Mouse (Mus musculus) heart, postnatal 0 days (tissue): Measurements from ENCODE around the gene Akt2. TPM values are rescaled to one million over a fixed set of nuclear protein-coding genes. Genes with fewer than 3 reads are reported as not detected.

Source experiments
- ATAC-seq: fragments of 200-750 bp; cut with Nextera tagmentation; 2 replicates; pipeline ENCODE4 v1.8.0; 2017; ENCODE audit warnings: low read depth, moderate number of reproducible peaks, moderate library complexity; ENCODE audit not compliant: insufficient read depth
- DNase-seq: peaks from one replicate; pipeline ENCODE4 v3.0.0-alpha.2; 2016; ENCODE audit warnings: low spot score
- H3K27ac ChIP-seq: fragments of 300-500 bp; sonication (generic); 2 replicates; pipeline ENCODE4 v1.5.1; 2014; ENCODE audit warnings: low read depth, mild to moderate bottlenecking
- H3K27me3 ChIP-seq: fragments of 300-500 bp; sonication (generic); 2 replicates; pipeline ENCODE4 v1.6.1; 2014; ENCODE audit warnings: low read length, mixed read lengths; ENCODE audit not compliant: control insufficient read depth, insufficient read depth
- H3K36me3 ChIP-seq: fragments of 300-500 bp; sonication (generic); replicated peaks from 2 replicates; pipeline ENCODE4 v1.6.1; 2014; ENCODE audit warnings: low read length, mixed read lengths; ENCODE audit not compliant: control insufficient read depth, insufficient read depth
- H3K4me1 ChIP-seq: fragments of 300-500 bp; sonication (generic); 2 replicates; pipeline ENCODE4 v1.6.1; 2014; ENCODE audit warnings: antibody characterized with exemption; ENCODE audit not compliant: control insufficient read depth, insufficient read depth
- H3K4me2 ChIP-seq: fragments of 300-500 bp; sonication (generic); 2 replicates; pipeline ENCODE4 v1.6.1; 2014; ENCODE audit warnings: low read depth, mild to moderate bottlenecking, low read length, moderate library complexity
- H3K4me3 ChIP-seq: fragments of 300-500 bp; sonication (generic); 2 replicates; pipeline ENCODE4 v1.5.1; 2014; ENCODE audit warnings: low read depth, low read length
- H3K9ac ChIP-seq: fragments of 300-500 bp; sonication (generic); replicated peaks from 2 replicates; pipeline ENCODE4 v1.6.1; 2014; ENCODE audit warnings: low read depth, low read length, mixed read lengths
- H3K9me3 ChIP-seq: fragments of 300-500 bp; sonication (generic); replicated peaks from 2 replicates; pipeline ENCODE4 v1.6.1; 2016; ENCODE audit warnings: low read length; ENCODE audit not compliant: control insufficient read depth
- CTCF ChIP-seq: IDR thresholded peaks from 2 replicates; pipeline ENCODE4 v1.5.1; 2016; ENCODE audit warnings: antibody characterized with exemption, control low read depth, low read depth
- EP300 ChIP-seq: IDR thresholded peaks from 2 replicates; pipeline ENCODE4 v1.6.1; 2016; ENCODE audit warnings: antibody characterized with exemption, low read depth
- WGBS: fragments of 180-500 bp; shearing (Covaris S2); extraction: QIAGEN DNeasy Blood & Tissue Kit; methylation state at CpG from one replicate; pipeline ENCODE4 v1.1.7; 2014; 5-methylcytosine and 5-hydroxymethylcytosine counted together
- polyA plus RNA-seq: library from polyadenylated mRNA; unstranded; fragments of >200 nt; fragmentation: Nextera tagmentation; extraction: Ambion mirVana; gene quantifications from 2 replicates; pipeline ENCODE4 v1.2.1, GENCODE M21; 2015
- total RNA-seq: library from RNA; depleted of rRNA; stranded (reverse); fragments of >200 nt; gene quantifications from 2 replicates; pipeline ENCODE4 v1.2.3, GENCODE M21; 2014; ENCODE audit warnings: low replicate concordance

Gene Akt2
- total and polyA plus RNA-seq, 2 experiments from 2014 or later, result 80.5 to 138 TPM

- no peak for ATAC-seq
- 67% methylated on average over 12 of the region's 12 CpGs for WGBS
- no peak overlapping the region for H3K4me2 ChIP-seq
These were observed 46.5 kb upstream of the Akt2 start for GRCm38 (mm10) chr7:27544675-27545370.

GRCm38 (mm10) chr7:27549597-27549996 is 41.8 kb upstream of the Akt2 start:
- TF ChIP-seq EP300, result no peak
- no peaks in the 10 kb centered on the region for H3K36me3 ChIP-seq
- no peaks in the 10 kb centered on the region for H3K9me3 ChIP-seq
- no peak overlapping the region for H3K27ac ChIP-seq
- H3K4me1 ChIP-seq, result 0 out of 2 replicates have a peak, but pooled peaks cover 4% of the 10 kb centered on the region
- H3K27me3 ChIP-seq, result no peaks in the 10 kb centered on the region
- ATAC-seq, result no peak
- 69% methylated on average over 6 of the region's 6 CpGs for WGBS
- no peak for DNase-seq
- no peak overlapping the region for H3K9ac ChIP-seq
- no peak overlapping the region for H3K4me2 ChIP-seq
- H3K4me3 ChIP-seq, result no peak overlapping the region

More at GRCm38 (mm10) chr7:27544675-27545370, 46.5 kb upstream of the Akt2 start:
- H3K4me1 ChIP-seq, result peaks cover 20% of the 10 kb centered on the region
- H3K36me3 ChIP-seq, result no peaks in the 10 kb centered on the region
- no peak overlapping the region for H3K9ac ChIP-seq
- H3K9me3 ChIP-seq, result no peaks in the 10 kb centered on the region
- TF ChIP-seq EP300, result no peak
- TF ChIP-seq CTCF, result no peak
- H3K27me3 ChIP-seq, result no peaks in the 10 kb centered on the region
- no peak overlapping the region for H3K4me3 ChIP-seq
- DNase-seq, result no peak
- no peak overlapping the region; the same call in 1 of the 2 replicates for H3K27ac ChIP-seq

- Histone ChIP-seq H3K27ac (no peak overlapping the region), H3K4me1 (no peaks in the 10 kb centered on the region), H3K27me3 (no peaks in the 10 kb centered on the region), H3K4me3 (no peak overlapping the region), H3K4me2 (peak overlapping the region; percentile 82; the same call in 1 of the 2 replicates), H3K9ac (no peak overlapping the region), H3K9me3 (no peaks in the 10 kb centered on the region), H3K36me3 (peaks cover 10% of the 10 kb centered on the region)
- no peak for ATAC-seq
- DNase-seq, result no peak
- 52% methylated on average over 5 of the region's 5 CpGs for WGBS
- TF ChIP-seq CTCF, result no peak
- no peak for TF ChIP-seq EP300
These were observed 39.3 kb upstream of the Akt2 start for GRCm38 (mm10) chr7:27552070-27552469.

GRCm38 (mm10) chr7:27552931-27553513 is 38.3 kb upstream of the Akt2 start, which contains the start of the genes Pld3 and 2310022A10Rik:
Pld3 (minus strand) TSS chr7:27553218.
2310022A10Rik (plus strand) TSS chr7:27553233.
- H3K9ac ChIP-seq, result peak within 1 kb of the TSS; percentile 77
- no peaks in the 10 kb centered on the region for H3K4me1 ChIP-seq
- peaks cover 10% of the 10 kb centered on the region for H3K36me3 ChIP-seq
- H3K4me3 ChIP-seq, result peak within 1 kb of the TSS; percentile 83
- peak; percentile 98 for DNase-seq
- no peaks in the 10 kb centered on the region for H3K9me3 ChIP-seq
- ATAC-seq, result peak; percentile 100
- TF ChIP-seq EP300, result no peak
- TF ChIP-seq CTCF, result no peak
- H3K27ac ChIP-seq, result peak within 1 kb of the TSS; percentile 52
- WGBS, result under 1% methylated on average over 41 of the region's 41 CpGs
- no peaks in the 10 kb centered on the region for H3K27me3 ChIP-seq
- H3K4me2 ChIP-seq, result peak within 1 kb of the TSS; percentile 82

GRCm38 (mm10) chr7:27560291-27560887 is 31.0 kb upstream of the Akt2 start:
- Histone ChIP-seq H3K4me3 (peak overlapping the region; percentile 36), H3K4me2 (peak overlapping the region; percentile 61), H3K9ac (peak overlapping the region; percentile 38), H3K27me3 (no peaks in the 10 kb centered on the region), H3K27ac (peak overlapping the region; percentile 95), H3K4me1 (peaks cover 5% of the 10 kb centered on the region), H3K36me3 (peaks cover 33% of the 10 kb centered on the region), H3K9me3 (no peaks in the 10 kb centered on the region)
- ATAC-seq, result peak; percentile 96
- DNase-seq, result peak; percentile 81
- TF ChIP-seq CTCF (no peak), EP300 (no peak)
- WGBS, result 36% methylated on average over 8 of the region's 8 CpGs
